Mouse (Mus musculus) embryonic facial prominence, embryonic 10.5 days (tissue): ENCODE measurements around the gene Reck. TPM values are rescaled to one million over a fixed set of nuclear protein-coding genes. Genes with fewer than 3 reads are reported as not detected.
A peak's percentile ranks its signal among the peaks of the same experiment; 100 is the strongest.

Experiments used
- DNase-seq: peaks from one replicate; pipeline ENCODE4 v3.0.0-alpha.2; 2017; ENCODE audit warnings: low spot score
- H3K27ac ChIP-seq: fragments of 300-500 bp; sonication (generic); replicated peaks from 2 replicates; pipeline ENCODE4 v1.5.1; 2016; ENCODE audit warnings: mild to moderate bottlenecking
- H3K27me3 ChIP-seq: fragments of 300-500 bp; sonication (generic); replicated peaks from 2 replicates; pipeline ENCODE4 v1.6.1; 2016; ENCODE audit warnings: low read depth, mild to moderate bottlenecking; ENCODE audit not compliant: poor library complexity, severe bottlenecking
- H3K36me3 ChIP-seq: fragments of 300-500 bp; sonication (generic); replicated peaks from 2 replicates; pipeline ENCODE4 v1.6.1; 2016; ENCODE audit warnings: mild to moderate bottlenecking, moderate library complexity
- H3K4me1 ChIP-seq: fragments of 300-500 bp; sonication (generic); 2 replicates; pipeline ENCODE4 v1.6.1; 2016
- H3K4me3 ChIP-seq: fragments of 300-500 bp; sonication (generic); 2 replicates; pipeline ENCODE4 v1.5.1; 2016; ENCODE audit warnings: mild to moderate bottlenecking, moderate library complexity
- H3K9me3 ChIP-seq: fragments of 300-500 bp; sonication (generic); 2 replicates; pipeline ENCODE4 v1.6.1; 2016; ENCODE audit warnings: mild to moderate bottlenecking
- WGBS: fragments of 180-500 bp; shearing (Covaris S2); methylation state at CpG from one replicate; pipeline ENCODE4 v1.1.7; 2016; 5-methylcytosine and 5-hydroxymethylcytosine counted together
- polyA plus RNA-seq: library from polyadenylated mRNA; unstranded; fragments of >200 nt; fragmentation: Nextera tagmentation; extraction: Ambion mirVana; gene quantifications from 2 replicates; pipeline ENCODE4 v1.2.1, GENCODE M21; 2016

Reck gene
- 17.4 and 19.3 TPM in 2 replicates for polyA plus RNA-seq

DNA sequence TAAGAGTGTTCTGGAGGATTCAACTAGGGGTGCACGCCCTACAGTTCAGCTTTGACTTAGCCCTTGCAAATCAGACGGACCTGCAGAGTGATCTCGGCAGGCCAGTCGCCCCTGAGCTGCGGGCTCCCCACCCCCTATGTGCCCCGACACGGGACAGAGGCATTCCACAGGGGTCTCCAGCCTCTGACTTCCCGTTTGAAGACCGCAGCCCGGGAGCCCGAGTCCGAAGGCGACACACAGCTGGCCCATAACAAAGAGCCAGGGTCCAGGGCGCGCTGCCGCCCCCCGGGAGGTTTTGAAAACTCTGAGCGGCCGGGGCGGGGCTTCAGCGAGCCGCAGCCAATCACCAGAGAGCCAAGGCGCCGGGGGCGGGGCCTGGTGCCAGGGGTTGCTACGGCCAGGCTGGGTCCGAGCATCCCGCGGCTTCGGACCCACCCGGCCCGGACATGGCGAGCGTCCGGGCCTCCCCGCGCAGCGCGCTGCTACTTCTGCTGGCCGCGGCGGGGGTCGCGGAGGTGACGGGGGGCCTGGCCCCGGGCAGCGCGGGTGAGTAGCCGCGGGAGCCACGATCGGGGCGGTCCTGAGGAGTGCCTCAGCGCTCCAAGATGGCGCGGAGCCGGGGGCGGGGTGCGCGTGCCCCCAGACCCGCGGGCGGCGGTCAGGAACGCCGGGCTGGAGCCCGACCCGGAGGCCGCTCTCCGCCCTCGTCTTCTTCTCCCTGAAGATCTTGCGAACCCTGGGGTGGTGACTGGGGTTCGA is at the start of gene Reck:
Gene Reck, plus strand, starts transcription at position 371 of the 759 bp plus-strand sequence.
- no peaks in the 10 kb centered on the region for H3K9me3 ChIP-seq

DNA sequence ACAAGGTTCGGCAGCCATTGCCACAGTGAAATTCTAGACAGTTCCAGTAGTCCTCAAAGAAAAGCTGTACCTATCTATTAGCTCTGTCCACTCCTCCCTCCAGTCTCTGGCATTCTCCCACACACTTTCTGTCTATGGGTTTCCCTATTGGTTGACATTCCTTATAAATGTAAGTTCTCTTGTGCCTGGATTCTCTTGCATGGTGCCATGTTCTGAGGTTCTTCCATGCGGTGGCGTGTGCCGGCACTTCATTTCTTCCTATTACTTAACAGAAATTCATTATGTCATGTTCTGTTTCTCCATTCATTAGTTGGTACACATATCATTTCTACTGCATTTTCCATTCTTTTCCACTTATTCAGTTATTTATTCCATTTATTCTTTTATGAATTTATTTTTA is 46.5 kb upstream of the Reck start:
- Histone ChIP-seq H3K36me3 (no peaks in the 10 kb centered on the region), H3K27me3 (no peaks in the 10 kb centered on the region), H3K4me1 (peaks cover 12% of the 10 kb centered on the region), H3K9me3 (no peaks in the 10 kb centered on the region), H3K27ac (no peak overlapping the region), H3K4me3 (no peak overlapping the region)
- WGBS: 94% methylated on average over 4 of the region's 4 CpGs
- no peak for DNase-seq

More for the DNA sequence above, at the start of gene Reck:
- H3K27me3 ChIP-seq: no peaks in the 10 kb centered on the region
- no peaks in the 10 kb centered on the region for H3K36me3 ChIP-seq
- H3K27ac ChIP-seq: peak within 1 kb of the TSS; percentile 97
- H3K4me1 ChIP-seq: peaks cover 47% of the 10 kb centered on the region
- H3K4me3 ChIP-seq: peak within 1 kb of the TSS; percentile 79
- peak; percentile 97 for DNase-seq
- WGBS: under 1% methylated on average over 73 of the region's 73 CpGs

DNA sequence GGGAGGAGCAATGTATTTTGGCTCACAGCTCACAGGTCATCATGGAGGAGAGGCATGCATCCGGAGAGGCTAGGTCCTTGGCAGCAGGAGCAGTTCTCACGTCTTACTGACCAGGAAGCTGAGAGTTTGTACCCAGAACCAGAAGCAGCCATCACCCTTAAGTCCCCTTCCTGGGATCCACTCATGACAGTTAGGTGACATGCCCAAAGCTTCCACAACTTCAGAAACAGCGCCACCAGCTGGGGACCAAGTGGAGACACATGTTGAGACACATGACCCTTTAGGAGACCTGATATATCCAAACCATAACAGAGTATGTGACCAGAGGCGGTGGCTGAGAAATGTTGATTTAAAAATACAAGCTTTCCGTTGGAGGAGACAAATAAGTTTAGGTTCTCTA is 43.3 kb upstream of the Reck start:
- no peaks in the 10 kb centered on the region for H3K36me3 ChIP-seq
- H3K9me3 ChIP-seq: no peaks in the 10 kb centered on the region
- H3K27ac ChIP-seq: no peak overlapping the region
- H3K4me3 ChIP-seq: no peak overlapping the region
- DNase-seq: no peak
- 73% methylated on average over 5 of the region's 5 CpGs for WGBS
- H3K4me1 ChIP-seq: peaks cover 5% of the 10 kb centered on the region
- H3K27me3 ChIP-seq: no peaks in the 10 kb centered on the region

- Histone ChIP-seq H3K36me3 (no peaks in the 10 kb centered on the region), H3K9me3 (no peaks in the 10 kb centered on the region), H3K4me3 (no peak overlapping the region), H3K27me3 (no peaks in the 10 kb centered on the region), H3K4me1 (peaks cover 7% of the 10 kb centered on the region), H3K27ac (no peak overlapping the region)
- 79% methylated on average over 5 of the region's 5 CpGs for WGBS
- no peak for DNase-seq
Measured at GRCm38 (mm10) chr4:43833752-43834151, 41.6 kb upstream of the Reck start.

DNA sequence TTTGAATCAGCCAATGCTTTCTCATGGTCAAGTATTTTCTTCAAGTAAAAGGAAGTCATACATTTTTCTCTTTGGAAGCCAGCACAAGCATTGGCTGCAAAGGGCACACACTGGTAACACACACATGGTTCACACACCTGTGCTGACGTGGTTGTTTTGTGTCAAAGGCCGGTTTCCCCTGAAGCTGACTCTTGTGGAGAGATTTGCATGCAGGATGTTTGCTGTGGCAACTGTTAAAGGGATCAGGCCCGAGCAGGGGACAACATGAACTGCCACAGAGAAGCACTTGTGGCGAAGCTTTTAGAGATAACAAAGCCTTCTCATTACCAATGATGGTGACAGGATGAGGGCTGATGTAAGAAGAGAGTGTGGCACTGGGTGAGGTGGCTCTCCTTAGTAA is 40.6 kb upstream of the Reck start:
- Histone ChIP-seq H3K27me3 (no peaks in the 10 kb centered on the region), H3K4me3 (no peak overlapping the region), H3K9me3 (no peaks in the 10 kb centered on the region), H3K27ac (no peak overlapping the region), H3K36me3 (no peaks in the 10 kb centered on the region), H3K4me1 (peaks cover 5% of the 10 kb centered on the region)
- no peak for DNase-seq
- WGBS: 71% methylated on average over 4 of the region's 4 CpGs

DNA sequence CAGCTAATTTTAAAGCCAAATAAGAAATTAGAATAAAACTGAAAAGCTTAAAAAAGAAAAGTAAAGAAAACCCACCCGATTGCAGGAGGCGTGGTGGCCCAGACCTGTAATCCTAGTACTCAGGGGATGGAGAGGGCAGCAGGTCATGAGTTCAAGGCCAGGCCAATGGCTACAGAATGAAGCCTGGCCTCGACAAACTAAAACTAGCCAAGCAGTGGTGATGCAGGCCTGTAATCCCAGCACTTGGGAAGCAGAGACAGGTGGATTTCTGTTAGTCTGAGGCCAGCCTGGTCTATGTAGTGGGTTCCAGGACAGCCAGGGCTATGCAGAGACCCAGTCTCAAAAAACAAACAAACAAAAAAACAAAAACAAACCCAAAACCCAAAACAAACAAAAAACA is 37.0 kb upstream of the Reck start:
- DNase-seq: no peak
- Histone ChIP-seq H3K9me3 (peaks cover 2% of the 10 kb centered on the region; the same call in 1 of the 2 replicates), H3K4me3 (no peak overlapping the region), H3K4me1 (0 out of 2 replicates have a peak, but pooled peaks cover 3% of the 10 kb centered on the region), H3K27me3 (no peaks in the 10 kb centered on the region), H3K27ac (no peak overlapping the region), H3K36me3 (no peaks in the 10 kb centered on the region)
- 60% methylated on average over 3 of the region's 3 CpGs for WGBS

DNA sequence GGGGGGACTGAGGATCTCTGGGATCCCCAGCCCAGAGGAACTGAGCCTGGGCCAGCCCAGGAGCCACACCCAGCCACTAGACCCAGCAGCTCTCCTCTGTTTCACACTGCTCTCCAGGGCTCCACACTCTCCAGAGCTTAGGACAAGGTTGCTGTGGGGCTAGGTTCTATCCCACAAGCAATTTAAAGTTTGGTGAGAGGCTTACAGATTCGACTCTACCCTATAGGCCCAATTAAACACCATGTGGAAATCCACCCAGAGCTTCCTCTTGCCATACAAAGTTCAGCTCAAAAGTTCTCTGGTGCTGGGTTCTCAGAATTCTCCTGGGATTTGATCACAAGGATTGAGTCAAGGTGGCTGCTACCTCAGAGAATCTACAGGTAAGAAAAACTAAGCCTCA is 35.2 kb upstream of the Reck start, which contains the start of gene Olfr157:
Gene Olfr157, minus strand, starts transcription at position 101 of the 400 bp plus-strand sequence.
- Histone ChIP-seq H3K27ac (no peak within 1 kb of the TSS), H3K27me3 (no peaks in the 10 kb centered on the region), H3K36me3 (no peaks in the 10 kb centered on the region), H3K4me3 (no peak within 1 kb of the TSS), H3K4me1 (0 out of 2 replicates have a peak, but pooled peaks cover 3% of the 10 kb centered on the region), H3K9me3 (peaks cover 6% of the 10 kb centered on the region; the same call in 1 of the 2 replicates)
- DNase-seq: no peak
- WGBS: 70% methylated on average over 1 of the region's 1 CpGs

GRCm38 (mm10) chr4:43851265-43851664 is 24.1 kb upstream of the Reck start, which contains the start of gene Olfr155:
TSS of gene Olfr155 (plus strand) at chr4:43851565.
- WGBS: 85% methylated on average over 6 of the region's 6 CpGs
- Histone ChIP-seq H3K4me3 (no peak within 1 kb of the TSS), H3K36me3 (no peaks in the 10 kb centered on the region), H3K4me1 (no peaks in the 10 kb centered on the region), H3K9me3 (no peaks in the 10 kb centered on the region), H3K27ac (no peak within 1 kb of the TSS), H3K27me3 (no peaks in the 10 kb centered on the region)
- no peak for DNase-seq

- H3K36me3 ChIP-seq: no peaks in the 10 kb centered on the region
- no peaks in the 10 kb centered on the region for H3K9me3 ChIP-seq
- DNase-seq: no peak
- H3K27me3 ChIP-seq: no peaks in the 10 kb centered on the region
- 79% methylated on average over 8 of the region's 8 CpGs for WGBS
- H3K27ac ChIP-seq: no peak overlapping the region
- H3K4me3 ChIP-seq: no peak overlapping the region
- H3K4me1 ChIP-seq: no peaks in the 10 kb centered on the region
Measured at GRCm38 (mm10) chr4:43854101-43854500, 21.2 kb upstream of the Reck start.

- H3K36me3 ChIP-seq: no peaks in the 10 kb centered on the region
- H3K27ac ChIP-seq: no peak overlapping the region
- no peaks in the 10 kb centered on the region for H3K27me3 ChIP-seq
- DNase-seq: no peak
- H3K9me3 ChIP-seq: no peaks in the 10 kb centered on the region
- 85% methylated on average over 10 of the region's 10 CpGs for WGBS
- no peak overlapping the region for H3K4me3 ChIP-seq
- peaks cover 7% of the 10 kb centered on the region; the same call in 1 of the 2 replicates for H3K4me1 ChIP-seq
Measured at GRCm38 (mm10) chr4:43859886-43860285, 15.4 kb upstream of the Reck start.

GRCm38 (mm10) chr4:43860744-43861519 is 14.4 kb upstream of the Reck start:
- H3K9me3 ChIP-seq: no peaks in the 10 kb centered on the region
- DNase-seq: peak; percentile 74
- WGBS: 19% methylated on average over 14 of the region's 14 CpGs
- H3K36me3 ChIP-seq: no peaks in the 10 kb centered on the region
- H3K4me1 ChIP-seq: peaks cover 7% of the 10 kb centered on the region; the same call in 1 of the 2 replicates
- no peaks in the 10 kb centered on the region for H3K27me3 ChIP-seq
- H3K27ac ChIP-seq: no peak overlapping the region
- no peak overlapping the region for H3K4me3 ChIP-seq

GRCm38 (mm10) chr4:43863298-43863697 is 12.0 kb upstream of the Reck start:
- no peak overlapping the region for H3K27ac ChIP-seq
- H3K4me3 ChIP-seq: no peak overlapping the region
- no peaks in the 10 kb centered on the region for H3K9me3 ChIP-seq
- DNase-seq: no peak
- no peaks in the 10 kb centered on the region for H3K27me3 ChIP-seq
- H3K4me1 ChIP-seq: peaks cover 7% of the 10 kb centered on the region; the same call in 1 of the 2 replicates
- no peaks in the 10 kb centered on the region for H3K36me3 ChIP-seq
- 61% methylated on average over 4 of the region's 4 CpGs for WGBS
